Mouse (Mus musculus) mesoderm, embryonic 11.5 days (tissue): ENCODE results near the gene Klhl10.

ENCODE experiments used
- DNase-seq: peaks from one replicate; pipeline ENCODE4 v3.0.0-alpha.2; 2012; ENCODE audit warnings: low read depth, low spot score

Gene Klhl10

DNA sequence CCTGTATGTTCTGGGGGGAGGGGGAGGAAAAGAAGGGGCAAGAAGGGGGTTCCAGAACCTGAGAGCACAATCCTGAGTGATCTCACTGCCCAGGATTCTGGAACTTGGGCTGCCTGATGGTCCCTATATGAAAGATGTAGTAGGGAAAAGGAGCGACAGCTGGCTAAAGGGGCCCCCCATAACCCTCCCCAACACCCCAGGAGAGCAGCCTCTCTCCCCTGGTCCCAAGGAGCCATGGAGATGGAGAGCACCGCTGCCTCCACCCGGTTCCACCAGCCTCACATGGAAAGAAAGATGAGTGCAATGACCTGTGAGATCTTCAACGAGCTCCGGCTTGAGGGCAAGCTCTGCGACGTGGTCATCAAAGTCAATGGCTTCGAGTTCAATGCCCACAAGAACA lies at the start of gene Klhl10, which contains the start of gene Nt5c3b:
Klhl10 (plus strand) TSS at position 121 of the 400 bp plus-strand sequence.
Nt5c3b (minus strand) TSS at position 12 of the 400 bp plus-strand sequence.
- DNase-seq, result no peak

DNA sequence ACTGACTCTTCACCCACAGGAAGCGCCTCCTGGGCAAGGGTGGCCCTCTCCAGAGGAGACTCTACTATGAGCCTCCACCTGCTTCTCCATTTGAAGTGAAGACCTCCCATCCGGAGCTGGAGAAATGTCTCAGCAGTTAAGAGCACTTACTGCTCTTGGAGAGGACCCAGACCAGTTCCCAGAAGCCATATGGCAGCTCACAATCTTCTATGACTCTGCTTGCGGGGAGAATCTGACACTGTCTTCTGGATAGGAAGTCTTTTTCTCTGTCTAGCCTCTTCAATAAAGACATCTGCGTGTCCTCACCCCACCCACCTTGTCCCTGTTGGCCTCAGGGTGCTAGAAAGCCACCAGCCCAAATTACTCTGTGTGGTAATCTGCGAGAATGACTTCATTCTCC lies 48.8 kb upstream of the Klhl10 start:
- DNase-seq, result no peak

DNA sequence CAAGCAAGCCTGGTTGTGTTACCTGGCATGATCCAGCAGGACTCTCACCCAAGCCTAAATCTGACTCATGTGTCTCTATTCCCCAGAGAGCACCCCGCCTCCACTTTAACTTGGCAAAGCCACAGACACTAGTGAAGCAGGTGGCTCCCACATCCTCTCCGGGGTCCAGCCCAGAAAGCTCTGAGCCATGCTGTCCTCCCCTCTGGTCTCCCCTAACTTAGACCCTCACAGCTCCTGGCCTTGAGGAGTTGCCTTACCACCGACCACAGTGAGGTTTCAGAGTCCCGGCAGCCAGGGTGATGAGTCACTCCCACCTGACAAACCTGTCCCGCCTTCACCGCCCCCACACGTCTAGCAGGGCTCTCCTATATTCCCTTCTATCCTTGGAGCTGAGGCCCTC lies 48.0 kb upstream of the Klhl10 start:
- DNase-seq, result no peak

DNA sequence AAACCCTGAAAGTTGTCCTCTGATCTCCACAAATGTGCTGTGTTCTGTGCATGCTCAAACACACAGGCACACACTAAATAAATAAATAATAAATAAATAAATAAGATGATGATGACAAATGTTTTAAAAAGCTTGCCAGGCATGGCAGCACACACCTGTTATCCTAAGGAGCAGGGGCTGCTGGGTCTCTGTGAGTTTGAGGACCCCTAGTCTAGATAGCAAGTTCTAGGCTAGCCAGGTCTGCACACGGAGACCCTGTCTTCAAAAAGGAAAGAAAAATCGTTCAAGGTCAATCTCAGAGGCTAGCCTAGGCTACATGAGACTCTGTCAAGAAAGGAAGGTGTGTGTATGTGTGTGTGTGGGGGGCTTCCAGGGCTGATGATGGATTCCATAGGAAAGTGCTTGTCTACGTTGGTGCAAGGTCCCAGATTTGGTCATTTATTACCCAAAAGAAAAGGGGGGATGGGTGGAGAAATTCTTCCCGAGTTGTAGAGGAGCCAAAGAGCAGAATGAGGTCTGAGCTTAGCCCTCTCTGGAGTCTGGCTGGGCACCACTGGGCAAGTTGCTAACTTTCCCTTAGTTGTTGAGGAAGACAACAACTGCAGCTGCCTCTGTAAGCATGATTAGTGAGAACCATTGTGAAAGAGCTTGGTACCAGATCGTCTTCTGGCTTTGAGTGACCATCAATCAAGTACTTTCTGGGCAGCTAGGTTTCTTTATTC lies 47.2 kb upstream of the Klhl10 start:
- DNase-seq, result no peak

DNA sequence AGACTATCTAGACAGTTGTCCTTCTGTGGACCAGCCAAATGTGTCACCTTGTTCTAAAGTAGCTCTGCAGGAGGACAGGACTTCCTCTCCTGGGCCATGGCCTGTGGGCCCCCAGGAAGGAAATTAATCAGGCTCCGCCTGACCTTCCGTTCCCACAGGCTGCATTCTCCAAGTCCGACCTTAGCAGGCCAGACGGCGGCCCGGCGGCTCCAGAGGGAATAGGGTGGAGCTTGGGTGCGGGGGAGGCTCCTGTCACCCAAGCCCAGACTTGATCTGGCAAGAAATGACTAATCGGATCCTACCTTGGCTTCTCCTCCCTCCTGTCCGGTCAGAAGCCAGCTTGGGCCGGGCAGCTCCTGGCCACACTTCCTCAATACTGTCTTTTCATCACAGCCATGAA lies 46.5 kb upstream of the Klhl10 start:
- DNase-seq, result no peak

DNA sequence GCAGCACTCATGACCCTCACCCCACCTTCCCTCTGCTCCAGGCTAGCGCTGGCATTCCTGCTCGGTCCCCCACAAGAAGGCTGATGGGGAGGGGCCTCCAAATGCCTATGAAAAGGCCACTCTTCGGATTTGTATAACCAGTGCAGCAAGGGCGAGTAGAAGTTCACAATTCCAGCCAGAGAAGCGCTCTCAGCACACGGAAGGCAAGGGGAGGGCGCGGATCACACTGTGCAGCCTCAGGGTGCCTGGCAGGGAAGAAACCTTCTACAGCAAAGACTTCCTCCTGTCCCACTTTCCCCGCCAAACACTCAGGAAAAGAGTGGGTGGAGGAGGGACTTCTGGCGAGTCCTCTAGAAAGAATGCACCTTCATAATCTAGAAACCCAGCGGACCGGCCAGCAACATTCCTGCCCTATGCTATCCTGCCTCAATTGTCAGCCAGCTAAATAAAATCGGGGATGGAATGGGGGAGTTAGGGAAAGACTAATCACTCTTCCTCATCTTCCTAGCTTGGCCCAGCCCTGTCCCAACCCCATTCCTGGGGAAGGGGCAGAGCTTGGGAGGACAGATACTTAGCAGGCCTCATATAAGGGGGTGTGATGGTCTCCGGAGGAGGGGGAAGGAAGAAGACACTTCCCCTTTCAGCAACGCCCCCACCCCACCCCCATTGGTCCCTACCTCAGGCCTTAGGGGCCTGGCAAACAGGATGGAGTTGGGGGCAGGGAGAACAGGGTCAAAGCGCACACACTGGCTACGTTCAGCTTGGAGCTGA lies 45.7 kb upstream of the Klhl10 start:
- peak; percentile 34 for DNase-seq

DNA sequence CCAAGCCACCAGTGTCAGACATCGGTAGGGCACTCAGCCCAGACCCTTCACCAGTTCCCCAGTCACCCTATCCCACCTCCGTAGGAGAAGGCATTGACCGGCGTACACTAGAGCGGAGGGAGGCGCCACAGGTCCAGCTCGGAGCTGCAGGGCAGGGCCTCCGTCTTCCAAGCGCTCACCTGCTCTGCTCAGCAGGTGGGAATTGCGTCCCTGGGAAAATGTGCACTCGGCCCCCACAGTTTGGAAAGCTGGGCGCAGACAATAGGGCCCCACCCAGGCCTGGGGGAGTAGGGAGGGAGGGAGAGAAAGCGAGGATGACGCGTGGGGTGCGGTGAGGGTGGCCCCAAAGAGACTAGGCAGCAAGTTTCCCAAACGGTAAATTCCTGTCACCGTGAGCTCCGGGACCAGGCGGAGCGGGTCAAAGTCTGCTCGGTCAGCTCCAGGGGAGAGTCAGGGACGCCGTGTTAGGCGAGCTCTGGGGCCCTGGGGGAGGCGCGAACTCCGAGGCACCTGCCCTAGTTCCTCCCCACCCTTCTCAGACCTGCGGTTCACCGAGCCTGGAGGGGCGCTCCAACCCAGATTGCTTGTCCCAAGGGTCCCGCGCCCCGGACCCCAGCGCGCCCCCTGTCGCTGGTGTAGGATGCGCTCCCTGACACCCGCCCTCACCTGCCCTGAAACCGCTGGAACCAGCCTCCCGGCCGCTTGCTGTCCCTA lies 44.7 kb upstream of the Klhl10 start:
- DNase-seq, result no peak

DNA sequence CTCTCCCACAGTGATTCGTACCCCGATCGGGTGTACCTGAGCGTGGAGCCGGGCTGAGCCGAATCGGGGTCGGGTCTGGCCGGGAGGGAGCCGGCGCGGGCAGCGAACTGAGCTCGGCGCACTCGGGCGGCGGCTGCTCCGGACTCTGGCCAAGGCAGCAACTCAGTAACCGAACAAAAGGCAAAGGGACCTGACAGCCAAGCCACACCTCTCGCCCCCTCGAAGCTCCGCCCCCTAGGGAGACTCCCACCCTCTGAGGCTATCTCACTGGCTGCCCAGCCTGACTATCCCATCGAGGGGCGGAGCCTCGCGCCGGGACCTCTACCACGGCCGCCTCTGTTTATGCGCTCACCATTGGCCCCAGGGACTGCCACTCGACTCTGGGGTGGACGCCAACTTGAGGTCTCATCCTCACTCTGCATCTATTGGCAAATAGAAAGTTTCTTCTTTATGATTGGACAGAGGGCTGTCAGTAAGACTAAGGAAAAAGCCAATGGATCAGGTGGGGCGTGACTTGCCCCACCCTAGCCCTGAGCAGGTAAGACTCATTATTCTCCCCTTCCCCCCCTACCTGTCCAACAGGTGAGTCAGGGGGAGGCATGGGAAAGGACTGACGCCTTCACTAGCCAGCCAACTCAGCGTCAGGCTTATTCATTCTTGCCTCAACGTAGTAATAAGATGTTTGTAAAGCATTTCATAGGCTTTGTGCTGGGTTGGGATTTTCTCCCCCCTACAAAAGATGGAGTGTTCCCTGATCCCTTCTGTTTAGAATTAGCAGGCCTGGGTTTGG lies 43.9 kb upstream of the Klhl10 start, which contains the start of gene Jup:
Jup (minus strand) TSS at position 164 of the 790 bp plus-strand sequence.
- peak; percentile 99 for DNase-seq

DNA sequence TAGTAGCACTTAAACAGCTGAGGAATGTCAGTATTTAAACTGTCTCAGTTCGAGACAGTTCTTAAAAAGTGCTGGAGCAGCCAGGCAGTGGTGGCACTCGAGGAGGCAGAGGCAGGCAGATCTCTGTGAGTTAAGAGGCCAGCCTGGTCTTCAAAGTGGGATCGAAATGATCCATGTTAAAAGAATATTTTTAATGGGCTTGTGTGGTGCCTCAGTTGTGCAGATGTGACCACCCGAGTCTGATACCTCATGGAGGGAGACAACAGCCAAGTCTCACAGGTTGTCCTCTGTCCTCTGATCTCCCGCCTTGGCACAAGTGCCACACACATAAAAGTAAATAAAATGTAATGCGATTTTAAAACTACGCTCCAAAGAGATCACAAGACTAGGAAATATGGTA lies 43.2 kb upstream of the Klhl10 start:
- no peak for DNase-seq

DNA sequence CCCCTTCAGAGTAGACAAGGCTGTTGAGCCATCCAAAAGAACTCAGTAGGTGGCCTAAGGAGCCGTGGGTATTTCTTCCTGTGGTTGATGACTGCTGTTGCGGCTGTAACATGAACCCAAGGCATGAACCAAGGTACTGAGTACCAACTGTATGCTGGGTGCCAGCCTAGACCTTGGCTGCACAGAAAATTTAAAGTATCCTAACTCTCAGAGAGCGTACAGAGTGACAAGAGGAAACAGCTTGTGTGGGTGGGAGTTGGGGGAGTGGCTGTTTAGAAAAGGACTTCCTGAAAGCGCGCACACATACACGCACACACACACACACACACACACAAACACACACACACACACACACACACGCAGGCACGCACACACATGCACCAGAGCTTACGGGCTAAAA lies 42.4 kb upstream of the Klhl10 start:
- no peak for DNase-seq

DNA sequence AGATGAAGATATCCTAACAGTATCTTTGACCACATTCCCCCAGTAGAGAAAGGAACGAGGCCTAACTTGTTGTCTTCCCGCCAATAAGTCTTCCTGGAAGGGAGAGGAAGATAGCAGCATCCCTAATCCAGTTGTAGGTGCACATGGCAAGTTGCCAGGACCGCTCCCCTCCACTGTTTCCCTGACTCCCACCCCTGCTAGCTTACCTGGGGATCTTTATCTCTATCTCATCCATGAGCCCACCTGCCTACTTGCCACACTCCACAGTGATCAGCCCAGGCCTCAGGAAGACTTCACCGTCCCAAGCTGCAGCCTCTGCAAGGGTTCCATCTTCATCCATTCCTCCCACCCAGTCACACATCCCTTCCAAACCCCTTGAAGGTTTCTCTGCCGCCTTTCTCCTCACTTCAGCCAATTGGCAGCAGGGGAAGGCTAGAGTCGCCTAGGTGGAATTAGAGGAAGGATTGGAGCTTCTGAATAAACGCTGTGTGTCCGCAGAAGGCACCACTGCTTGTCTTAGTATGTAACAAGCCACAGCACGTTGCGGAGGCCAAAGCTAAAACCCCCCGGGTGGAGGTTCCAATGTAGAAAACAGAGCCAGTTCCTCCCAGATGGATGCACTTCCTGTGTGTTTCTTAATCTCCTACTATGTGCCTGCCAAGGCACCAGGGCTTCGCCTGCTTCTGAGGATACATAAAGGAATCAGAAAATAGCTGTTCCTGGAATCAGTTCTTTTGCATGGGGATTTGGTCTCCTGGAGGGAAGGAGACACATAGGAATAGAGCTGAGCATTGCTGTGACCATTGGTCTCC lies 41.8 kb upstream of the Klhl10 start:
- DNase-seq, result no peak

DNA sequence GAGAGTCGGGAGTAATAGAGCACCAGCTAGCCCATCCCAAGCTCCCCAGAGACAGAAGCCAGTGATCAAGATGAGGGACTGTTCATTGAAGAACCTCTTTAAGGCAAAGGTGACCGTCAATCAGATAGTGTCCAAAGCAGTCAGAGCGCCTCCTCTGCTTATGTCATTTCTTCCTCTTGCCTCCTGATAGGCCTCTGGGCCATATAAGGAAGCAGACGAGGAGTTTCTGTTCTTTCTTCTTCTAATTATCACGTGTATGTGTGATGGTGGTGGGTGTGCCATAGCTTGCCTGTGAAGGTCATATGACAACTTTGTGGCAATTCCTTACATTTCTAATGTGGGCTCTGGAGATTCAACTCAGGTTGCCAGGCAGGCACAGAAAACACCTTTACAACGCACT lies 40.9 kb upstream of the Klhl10 start:
- no peak for DNase-seq

DNA sequence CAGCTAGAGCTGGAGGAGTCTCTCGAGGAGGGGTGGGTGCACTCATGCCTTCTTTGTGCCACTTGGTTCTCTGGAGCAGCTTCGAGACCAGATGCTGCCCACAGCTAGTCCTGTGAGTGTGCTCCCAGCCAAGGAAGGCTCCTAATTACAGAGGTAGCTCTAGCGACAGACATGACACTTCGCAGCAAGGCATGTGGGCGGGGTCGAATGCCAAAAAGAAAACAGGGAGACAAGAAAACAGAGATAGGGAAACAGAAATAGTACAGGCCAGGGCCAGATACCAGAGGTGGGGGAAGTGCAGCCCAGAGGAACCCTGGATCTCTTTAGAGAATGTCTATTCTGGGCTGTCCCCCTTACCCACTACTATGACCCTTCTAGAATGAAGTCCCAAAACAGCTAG lies 39.5 kb upstream of the Klhl10 start:
- no peak for DNase-seq

DNA sequence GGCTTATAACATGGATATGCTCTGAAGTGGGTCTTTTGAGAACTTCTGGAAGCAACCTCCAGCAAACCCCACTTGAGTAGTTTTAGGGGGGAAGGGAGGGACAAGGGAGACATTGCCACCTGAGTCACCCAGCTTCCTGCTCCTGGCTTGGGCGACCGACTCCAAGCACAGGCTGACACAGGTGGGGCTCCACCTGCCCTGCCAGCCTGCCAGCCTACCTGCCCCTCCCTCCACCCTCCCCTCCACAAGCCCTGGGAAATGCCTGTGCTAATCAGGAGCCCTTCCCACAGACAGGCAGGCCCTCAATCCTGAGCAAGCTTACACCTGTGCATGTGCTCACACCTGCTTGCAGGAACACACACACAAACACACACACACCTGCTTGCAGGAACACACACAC lies 39.0 kb upstream of the Klhl10 start:
- no peak for DNase-seq

DNA sequence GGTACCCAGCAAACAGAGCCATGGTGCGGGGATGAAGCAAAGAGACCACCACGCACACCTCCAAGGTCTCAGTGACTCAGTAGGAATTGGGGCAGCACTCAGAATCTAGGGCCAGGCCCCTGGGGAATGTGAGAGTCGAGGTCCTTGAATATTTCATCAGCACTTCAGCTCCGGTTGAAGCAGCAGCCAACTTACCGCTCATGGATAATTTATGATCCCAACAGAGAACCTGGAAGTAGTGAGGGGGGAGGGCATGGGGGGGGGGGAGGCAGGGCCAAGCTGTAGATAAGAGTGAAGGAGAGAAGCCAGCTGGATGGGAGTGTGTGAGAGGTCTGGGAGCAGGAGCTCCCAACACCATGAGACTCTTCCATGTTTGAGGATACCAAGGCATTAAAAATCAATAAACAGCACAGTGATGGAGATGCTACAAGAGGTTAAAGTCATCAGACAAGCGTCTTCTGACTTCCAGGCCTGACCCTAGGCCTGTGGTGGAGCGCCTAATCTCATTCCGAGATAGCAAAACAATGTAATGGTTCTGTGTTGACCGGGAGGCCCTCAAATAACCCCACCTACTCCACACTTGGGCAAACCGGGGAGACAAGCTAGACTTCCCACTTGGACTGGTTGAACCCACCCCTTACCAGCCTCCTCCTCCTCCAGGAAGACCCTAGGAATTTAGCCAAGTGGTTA lies 38.1 kb upstream of the Klhl10 start:
- DNase-seq, result peak; percentile 37

DNA sequence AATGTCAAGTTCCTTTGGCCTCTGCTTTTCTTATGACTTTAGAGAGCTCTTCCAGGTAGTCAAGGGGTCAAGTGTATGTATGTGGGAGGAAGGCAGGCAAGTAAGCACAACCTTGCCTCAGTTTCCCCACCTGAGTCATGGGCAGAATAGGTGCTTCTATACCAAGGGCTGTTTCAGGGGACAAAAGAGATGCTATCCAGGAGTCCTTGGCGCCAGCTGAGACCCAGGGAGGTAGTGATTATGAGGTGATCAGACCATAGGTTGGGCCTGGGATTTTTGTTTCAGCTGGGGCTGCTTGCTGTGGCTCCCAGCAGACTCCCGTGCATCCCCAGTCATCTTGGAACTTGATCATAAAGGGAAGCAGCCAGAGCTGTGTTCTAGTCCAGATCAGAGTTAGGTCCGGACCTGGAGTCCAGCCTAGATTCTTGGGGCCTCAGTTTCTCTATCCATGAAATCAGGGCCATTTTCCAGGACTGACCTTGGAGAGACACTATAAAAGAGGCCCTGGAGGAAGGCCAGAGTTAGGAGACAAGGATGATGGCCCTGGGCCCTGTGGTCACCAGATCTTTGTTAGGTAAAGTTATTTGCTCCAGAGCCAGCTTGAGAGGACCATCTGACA lies 37.2 kb upstream of the Klhl10 start:
- no peak for DNase-seq

DNA sequence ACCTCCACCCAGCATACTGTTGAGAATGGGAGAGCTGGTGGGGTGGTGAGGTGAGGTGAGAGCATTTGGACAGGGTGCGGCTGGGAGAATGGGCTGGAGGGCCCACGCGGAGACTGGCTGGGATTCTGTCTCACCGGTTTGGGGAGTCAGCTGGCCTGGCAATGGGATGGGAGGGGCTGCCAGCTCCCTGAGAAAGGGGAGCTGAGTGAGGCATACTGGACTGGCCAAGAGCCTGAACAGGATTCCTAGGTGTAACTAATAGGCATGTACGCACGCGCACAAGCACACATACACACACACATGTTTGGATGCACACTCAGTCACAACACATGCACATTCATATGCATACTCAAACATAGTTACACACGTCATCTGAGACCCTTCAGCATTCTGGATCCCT lies 35.4 kb upstream of the Klhl10 start:
- DNase-seq, result no peak

DNA sequence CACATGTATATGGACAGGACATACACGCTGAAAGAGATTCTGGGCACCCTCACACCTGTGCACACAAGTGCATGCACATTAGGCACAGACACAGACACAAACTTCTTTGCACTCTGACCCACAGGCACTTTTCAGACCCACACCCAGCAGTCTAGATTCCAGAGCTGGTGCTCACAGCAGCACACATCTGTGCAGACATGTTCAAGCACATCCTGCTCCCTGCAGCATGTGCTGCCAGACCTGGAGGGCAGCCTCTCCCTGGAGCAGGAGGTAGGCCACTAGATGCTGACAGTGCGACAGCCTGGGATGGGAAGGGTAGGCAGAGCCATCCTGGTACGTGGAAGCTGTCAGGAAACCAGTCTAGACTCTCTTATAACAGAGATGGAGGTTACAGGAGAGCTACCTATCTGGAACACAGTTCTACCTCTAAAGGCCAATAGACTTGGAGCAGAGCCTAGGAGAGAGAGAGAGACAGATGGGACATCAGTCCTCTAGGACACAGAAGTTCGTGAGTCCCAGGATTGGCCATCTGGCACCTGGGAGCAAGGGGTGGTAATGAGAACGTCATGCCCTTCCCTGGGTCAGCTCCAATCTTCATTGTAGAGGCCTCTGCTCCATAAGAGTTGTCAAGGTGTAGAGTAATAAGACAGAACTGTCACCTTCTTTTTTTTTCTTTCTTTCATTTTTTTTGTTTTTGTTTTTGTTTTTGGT lies 34.6 kb upstream of the Klhl10 start:
- DNase-seq, result no peak
